In genomic region chr15:97843247-97843651, GRCm38 (mm10) we compare ENCODE assay signal across 19 mouse cellular contexts. TPM values are rescaled to one million over a fixed set of nuclear protein-coding genes. Genes with fewer than 3 reads are reported as not detected.
DNase-seq lines count a peak whose midpoint lies in the region; ATAC-seq and TF ChIP-seq lines count a peak whose summit lies in the region.
"Had no signal": no experiment of that assay in that cellular context is flagged by ENCODE, and none has a peak within 500 bp of the region (broad histone marks: within the 10 kb centered on the region; RNA-seq: fewer than 3 reads in every experiment).

No protein-coding gene starts in this region.

- no peak for TF ChIP-seq CTCF in MEL (IDR thresholded peaks at IDR 0.05 in 2 of 3, conservative IDR thresholded peaks at IDR 0.05 in 1 of 3; ENCODE audit: control insufficient read depth in 1 of 3, insufficient read depth in 1 of 3, low read depth in 2 of 3, low read length in 3 of 3, poor library complexity in 1 of 3, severe bottlenecking in 1 of 3)

- peak overlapping the region; percentile 63 for H3K4me2 ChIP-seq in liver, embryonic 12.5 days
- no peak overlapping the region for H3K4me2 ChIP-seq in kidney, embryonic 15.5 days
- H3K4me2 ChIP-seq: heart, embryonic 12.5 days; intestine, embryonic 15.5 days; limb, embryonic 15.5 days; midbrain, embryonic 12.5 days had no signal

- H3K9ac ChIP-seq in MEL (ENCODE audit: control insufficient read depth, low read depth, low read length, poor library complexity, severe bottlenecking), result peak overlapping the region; percentile 91
- H3K9ac ChIP-seq in liver, embryonic 12.5 days, result peak overlapping the region; percentile 60
- no peak overlapping the region for H3K9ac ChIP-seq in kidney, embryonic 15.5 days
- H3K9ac ChIP-seq: heart, embryonic 12.5 days; intestine, embryonic 15.5 days; limb, embryonic 15.5 days; midbrain, embryonic 12.5 days had no signal

- H3K36me3 ChIP-seq in erythroblast, embryonic 14.5 days (ENCODE audit: control insufficient read depth), result peaks cover 2% of the 10 kb centered on the region; the same call in 1 of the 2 replicates
- H3K36me3 ChIP-seq in MEL (ENCODE audit: control insufficient read depth in 1 of 2, insufficient read depth in 2 of 2, low read length in 2 of 2), result peaks cover 7 to 68% of the 10 kb centered on the region in 2 experiments
- no peaks in the 10 kb centered on the region for H3K36me3 ChIP-seq in liver, embryonic 12.5 days
- H3K36me3 ChIP-seq in kidney, embryonic 15.5 days, result no peaks in the 10 kb centered on the region
- H3K36me3 ChIP-seq: heart, embryonic 12.5 days; intestine, embryonic 15.5 days; limb, embryonic 15.5 days; midbrain, embryonic 12.5 days had no signal

- no peak for ATAC-seq in erythroblast, adult 5-6 weeks (replicated peaks; ENCODE audit: low FRiP score, poor library complexity, severe bottlenecking)
- ATAC-seq in liver, embryonic 12.5 days, result no peak
- no peak for ATAC-seq in kidney, embryonic 15.5 days (replicated peaks; ENCODE audit: low FRiP score)
- ATAC-seq: forebrain, embryonic 14.5 days; intestine, embryonic 15.5 days had no signal

- DNase-seq in MEL (ENCODE audit: low read depth, low spot score), result peak; percentile 96
- peak; percentile 73 for DNase-seq in thymus, postnatal 14 days
- DNase-seq in cerebellum, adult 9-10 months, result no peak
- DNase-seq in ovary, postnatal 36 days (ENCODE audit: low spot score), result no peak
- DNase-seq: adrenal gland, adult 8-10 months; cerebellum, adult 9-11 months; embryo, embryonic 11 days; right cerebral cortex, adult 18-20 months had no signal

- H3K4me3 ChIP-seq in erythroblast, embryonic 14.5 days (replicated peaks), result peak overlapping the region; percentile 2
- peak overlapping the region; percentile 69 to 84 for H3K4me3 ChIP-seq in MEL (ENCODE audit: control insufficient read depth in 1 of 2, insufficient read depth in 1 of 2, low read depth in 2 of 2, low read length in 2 of 2)
- peak overlapping the region; percentile 40 for H3K4me3 ChIP-seq in liver, embryonic 12.5 days
- no peak overlapping the region for H3K4me3 ChIP-seq in kidney, embryonic 15.5 days (replicated peaks)
- H3K4me3 ChIP-seq: heart, embryonic 12.5 days; intestine, embryonic 15.5 days; limb, embryonic 15.5 days; midbrain, embryonic 12.5 days; myocyte had no signal

- no peaks in the 10 kb centered on the region for H3K27me3 ChIP-seq in erythroblast, embryonic 14.5 days (ENCODE audit: control insufficient read depth)
- no peaks in the 10 kb centered on the region for H3K27me3 ChIP-seq in MEL (ENCODE audit: control insufficient read depth in 1 of 2, insufficient read depth in 2 of 2, low read length in 2 of 2)
- H3K27me3 ChIP-seq in liver, embryonic 12.5 days (replicated peaks), result no peaks in the 10 kb centered on the region
- H3K27me3 ChIP-seq in kidney, embryonic 15.5 days, result no peaks in the 10 kb centered on the region
- H3K27me3 ChIP-seq: intestine, embryonic 15.5 days; limb, embryonic 15.5 days had no signal

- peaks cover 3% of the 10 kb centered on the region for H3K9me3 ChIP-seq in erythroblast, embryonic 14.5 days (ENCODE audit: control insufficient read depth, low read length)
- H3K9me3 ChIP-seq in MEL (replicated peaks; ENCODE audit: insufficient read depth, low read length), result no peaks in the 10 kb centered on the region
- no peaks in the 10 kb centered on the region for H3K9me3 ChIP-seq in liver, embryonic 12.5 days (replicated peaks)
- H3K9me3 ChIP-seq in kidney, embryonic 15.5 days (replicated peaks), result no peaks in the 10 kb centered on the region
- H3K9me3 ChIP-seq: heart, embryonic 12.5 days; intestine, embryonic 15.5 days; limb, embryonic 15.5 days; midbrain, embryonic 12.5 days had no signal

- peak in 1 of 2 experiments; percentile 84; a peak in 2 of 4 replicates for TF ChIP-seq POLR2A in MEL (IDR thresholded peaks at IDR 0.05; ENCODE audit: control insufficient read depth in 1 of 2, insufficient read depth in 1 of 2, low read depth in 1 of 2, low read length in 2 of 2, poor library complexity in 1 of 2)

- TF ChIP-seq RAD21 in MEL (IDR thresholded peaks at IDR 0.05; ENCODE audit: low read depth, low read length), result no peak

- 31% methylated on average over 7 of the region's 7 CpGs for WGBS in liver, embryonic 12.5 days (ENCODE audit: insufficient replicate concordance)
- WGBS in kidney, embryonic 15.5 days, result 42% methylated on average over 7 of the region's 7 CpGs

- TF ChIP-seq EP300 in MEL (IDR thresholded peaks at IDR 0.05; ENCODE audit: low read depth in 1 of 2, low read length in 2 of 2), result no peak

- H3K79me2 ChIP-seq in MEL (ENCODE audit: control insufficient read depth, insufficient read depth, low read length, poor library complexity), result peaks cover 76% of the 10 kb centered on the region

- peaks cover 97% of the 10 kb centered on the region for H3K4me1 ChIP-seq in erythroblast, embryonic 14.5 days (ENCODE audit: control insufficient read depth)
- peaks cover 26 to 65% of the 10 kb centered on the region in 2 experiments for H3K4me1 ChIP-seq in MEL (ENCODE audit: control insufficient read depth in 1 of 2, insufficient read depth in 2 of 2, low read length in 2 of 2)
- H3K4me1 ChIP-seq in liver, embryonic 12.5 days, result peaks cover 100% of the 10 kb centered on the region
- H3K4me1 ChIP-seq in kidney, embryonic 15.5 days, result peaks cover 42% of the 10 kb centered on the region
- H3K4me1 ChIP-seq: midbrain, embryonic 12.5 days had no signal

- H3K27ac ChIP-seq in MEL (ENCODE audit: control insufficient read depth, low read depth, low read length), result peak overlapping the region; percentile 99
- peak overlapping the region; percentile 81 for H3K27ac ChIP-seq in liver, embryonic 12.5 days
- no peak overlapping the region for H3K27ac ChIP-seq in kidney, embryonic 15.5 days
- H3K27ac ChIP-seq: intestine, embryonic 15.5 days; kidney, postnatal 0 days; limb, embryonic 15.5 days; midbrain, embryonic 12.5 days had no signal

TF ChIP-seq in MEL, 35 proteins besides CTCF, POLR2A, EP300 and RAD21:
- no peak for TF ChIP-seq GATA1 (IDR thresholded peaks at IDR 0.05; ENCODE audit: low read depth, low read length)
- TF ChIP-seq UBTF (IDR thresholded peaks at IDR 0.05; ENCODE audit: borderline replicate concordance, insufficient read depth, low read depth, low read length), result no peak
- TF ChIP-seq RCOR1 (IDR thresholded peaks at IDR 0.05; ENCODE audit: low read depth, low read length), result no peak
- peak; percentile 47 for TF ChIP-seq TAL1 (IDR thresholded peaks at IDR 0.05; ENCODE audit: low read length)
- TF ChIP-seq MAZ (IDR thresholded peaks at IDR 0.05; ENCODE audit: low read depth, low read length), result no peak
- TF ChIP-seq ZKSCAN1 (IDR thresholded peaks at IDR 0.05; ENCODE audit: low read depth, low read length), result no peak
- TF ChIP-seq SMC3 (IDR thresholded peaks at IDR 0.05; ENCODE audit: low read depth, low read length), result no peak
- peak; percentile 77; the same call in 1 of the 2 replicates for TF ChIP-seq POLR2AphosphoS5 (IDR thresholded peaks at IDR 0.05; ENCODE audit: borderline replicate concordance, low read depth, low read length)
- no peak for TF ChIP-seq POLR2AphosphoS2 (IDR thresholded peaks at IDR 0.05; ENCODE audit: low read length)

RNA-seq across cellular contexts. Expression of gene Hdac7, which starts 1.1 kb away (rescaled TPM):
- polyA plus RNA-seq in erythroblast, embryonic 14.5 days (2012), result 0.45 and 0.62 TPM in 2 replicates
- total RNA-seq in erythroblast, adult 5-6 weeks (2015; ENCODE audit: low replicate concordance), result 3.5 and 7.7 TPM in 2 replicates
- 1.1 and 3.8 TPM in 2 replicates for total RNA-seq in erythroblast, adult 5-6 weeks (2017; ENCODE audit: low replicate concordance)
- total RNA-seq in MEL (2012; rRNA removed), result 100 and 102 TPM in 2 replicates
- 100 to 1,000 TPM in 1 of 2 experiments, not detected in 1; 389 TPM for polyA plus RNA-seq in MEL (2012; ENCODE audit: insufficient read depth in 1 of 2, insufficient read length in 2 of 2, low read depth in 1 of 2, low replicate concordance in 2 of 2, missing spikeins in 1 of 2)
- 14.0 and 14.3 TPM in 2 replicates for polyA plus RNA-seq in liver, embryonic 12.5 days (2016; fragmentation: Nextera tagmentation; extraction: Ambion mirVana)
- polyA plus RNA-seq in kidney, embryonic 15.5 days (2015; fragmentation: Nextera tagmentation; extraction: Ambion mirVana), result 29.9 and 35.2 TPM in 2 replicates

Comparison
In these comparisons a context has a peak if more than half of its experiments do, and no peak if none do; other contexts are left out.
1. DNase-seq: peak in MEL (single experiment) and thymus, postnatal 14 days (single experiment); none in cerebellum, adult 9-10 months (single experiment) and ovary, postnatal 36 days (single experiment).